Mouse (Mus musculus): ENCODE measurements around the gene Rfc2.

The Rfc2 gene

GRCm38 (mm10) chr5:134581146-134581545, at the start of gene Rfc2:
Rfc2 (plus strand) TSS chr5:134581366.
- no peak for DNase-seq (ENCODE audit: low spot score in 2 of 2)

GRCm38 (mm10) chr5:134531585-134531984, 49.6 kb upstream of the Rfc2 start:
- peak in 1 of 2 experiments; percentile 70 for DNase-seq (ENCODE audit: low spot score in 2 of 2)

- no peak for DNase-seq (ENCODE audit: low spot score in 2 of 2)
Observed at GRCm38 (mm10) chr5:134532417-134532816, 48.7 kb upstream of the Rfc2 start.

GRCm38 (mm10) chr5:134536036-134536435, 45.1 kb upstream of the Rfc2 start:
- no peak for DNase-seq (ENCODE audit: low spot score in 2 of 2)

- DNase-seq (ENCODE audit: low spot score in 2 of 2): no peak
Observed at GRCm38 (mm10) chr5:134539891-134540290, 41.3 kb upstream of the Rfc2 start.

GRCm38 (mm10) chr5:134540881-134541280, 40.3 kb upstream of the Rfc2 start:
- no peak for DNase-seq (ENCODE audit: low spot score in 2 of 2)

GRCm38 (mm10) chr5:134541640-134542039, 39.5 kb upstream of the Rfc2 start:
- no peak for DNase-seq (ENCODE audit: low spot score in 2 of 2)

GRCm38 (mm10) chr5:134544516-134545241, 36.5 kb upstream of the Rfc2 start:
- peak in 1 of 2 experiments; percentile 57 for DNase-seq (ENCODE audit: low spot score in 2 of 2)

GRCm38 (mm10) chr5:134545242-134545629, 35.9 kb upstream of the Rfc2 start:
- DNase-seq (ENCODE audit: low spot score in 2 of 2): no peak

GRCm38 (mm10) chr5:134546790-134547189, 34.4 kb upstream of the Rfc2 start:
- no peak for DNase-seq (ENCODE audit: low spot score in 2 of 2)

- DNase-seq (ENCODE audit: low spot score in 2 of 2): no peak
Observed at GRCm38 (mm10) chr5:134548306-134548705, 32.9 kb upstream of the Rfc2 start.

GRCm38 (mm10) chr5:134549640-134550168, 31.5 kb upstream of the Rfc2 start:
- no peak for DNase-seq (ENCODE audit: low spot score in 2 of 2)

GRCm38 (mm10) chr5:134550836-134551232, 30.3 kb upstream of the Rfc2 start:
- no peak for DNase-seq (ENCODE audit: low spot score in 2 of 2)

GRCm38 (mm10) chr5:134551233-134552109, 29.7 kb upstream of the Rfc2 start:
- DNase-seq (ENCODE audit: low spot score in 2 of 2): peak; percentile 54 to 63

GRCm38 (mm10) chr5:134552110-134552972, 28.8 kb upstream of the Rfc2 start, which contains the start of gene Clip2:
Clip2 (minus strand) TSS chr5:134552434.
- DNase-seq (ENCODE audit: low spot score in 2 of 2): peak; percentile 97 to 99

- DNase-seq (ENCODE audit: low spot score in 2 of 2): no peak
Observed at GRCm38 (mm10) chr5:134553951-134554546, 27.1 kb upstream of the Rfc2 start.

GRCm38 (mm10) chr5:134555463-134556164, 25.6 kb upstream of the Rfc2 start:
- DNase-seq (ENCODE audit: low spot score in 2 of 2): peak; percentile 80 to 84

- DNase-seq (ENCODE audit: low spot score in 2 of 2): no peak
Observed at GRCm38 (mm10) chr5:134560071-134560449, 21.1 kb upstream of the Rfc2 start, which contains the start of gene Syna. Syna (minus strand) TSS chr5:134560171.

- no peak for DNase-seq (ENCODE audit: low spot score in 2 of 2)
Observed at GRCm38 (mm10) chr5:134560450-134561171, 20.6 kb upstream of the Rfc2 start.

- DNase-seq (ENCODE audit: low spot score in 2 of 2): no peak
Observed at GRCm38 (mm10) chr5:134564272-134564671, 16.9 kb upstream of the Rfc2 start.

Data from frontal cortex, postnatal 36 days (tissue).